In the genomic region with DNA sequence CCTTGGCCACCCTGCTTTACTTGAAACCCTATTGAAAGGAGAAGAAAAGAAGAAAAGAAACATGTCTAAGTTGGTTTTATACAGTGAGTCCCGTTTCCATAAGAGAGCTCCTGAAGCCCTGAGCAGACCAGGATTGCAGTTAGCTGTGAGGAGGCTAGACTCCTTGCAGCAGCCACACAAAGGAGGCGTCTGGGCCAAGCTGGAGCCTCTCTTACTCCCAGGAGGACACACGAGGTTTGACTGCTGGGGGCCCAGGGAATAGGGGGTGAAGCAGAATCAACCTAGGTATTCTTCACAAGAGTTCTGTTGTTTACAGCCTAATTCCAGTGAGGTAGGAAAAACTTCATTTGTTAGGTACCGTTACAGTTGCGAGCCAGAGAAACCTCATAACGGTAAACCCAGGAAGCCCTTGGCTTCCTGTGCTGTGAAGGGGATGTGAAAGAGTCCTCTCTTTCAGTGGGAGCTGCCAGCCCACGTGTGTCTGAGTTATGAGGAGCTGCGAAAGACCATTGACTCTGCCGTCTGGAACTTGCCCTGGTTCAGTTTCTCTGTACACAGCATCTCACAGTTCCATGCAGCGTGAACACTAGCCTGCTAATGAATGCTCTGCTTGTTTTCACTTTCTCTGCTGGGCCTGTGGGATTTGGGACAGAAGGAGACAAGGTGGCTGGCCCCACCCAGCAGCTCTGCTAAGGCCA, we compare ENCODE assay signal across 14 mouse cellular contexts. TPM values are rescaled to one million over a fixed set of nuclear protein-coding genes. Genes with fewer than 3 reads are reported as not detected.
DNase-seq lines count a peak whose midpoint lies in the region; ATAC-seq and TF ChIP-seq lines count a peak whose summit lies in the region.
"Had no signal": no experiment of that assay in that cellular context is flagged by ENCODE, and none has a peak within 500 bp of the region (broad histone marks: within the 10 kb centered on the region; RNA-seq: fewer than 3 reads in every experiment).

No protein-coding gene starts in this region.

- WGBS in heart, embryonic 11.5 days (ENCODE audit: insufficient replicate concordance): 65% methylated on average over 10 of the region's 10 CpGs
- WGBS in lung, embryonic 14.5 days: 49% methylated on average over 10 of the region's 10 CpGs
- 60% methylated on average over 10 of the region's 10 CpGs for WGBS in olfactory bulb, adult 2 months

- 0 out of 2 replicates have a peak, but pooled peaks cover 6% of the 10 kb centered on the region for H3K4me1 ChIP-seq in heart, embryonic 11.5 days (ENCODE audit: control insufficient read depth, insufficient read depth, low read length)
- H3K4me1 ChIP-seq in lung, embryonic 14.5 days (ENCODE audit: insufficient read depth): 0 out of 2 replicates have a peak, but pooled peaks cover 3% of the 10 kb centered on the region
- peaks cover 3% of the 10 kb centered on the region for H3K4me1 ChIP-seq in olfactory bulb, adult 2 months (ENCODE audit: control insufficient read depth, insufficient read depth, low read length)
- H3K4me1 ChIP-seq: forebrain, embryonic 13.5 days had no signal

- H3K27ac ChIP-seq in heart, embryonic 11.5 days (ENCODE audit: low read depth, low read length): peak overlapping the region; percentile 29; the same call in 1 of the 2 replicates
- no peak overlapping the region; the same call in 1 of the 2 replicates for H3K27ac ChIP-seq in lung, embryonic 14.5 days (ENCODE audit: low read depth)
- peak overlapping the region; percentile 29; the same call in 1 of the 2 replicates for H3K27ac ChIP-seq in olfactory bulb, adult 2 months (ENCODE audit: insufficient read depth, low read depth, low read length)
- H3K27ac ChIP-seq: forebrain, embryonic 13.5 days; heart, adult 2 months had no signal

- no peak overlapping the region for H3K4me2 ChIP-seq in heart, embryonic 11.5 days
- no peak overlapping the region for H3K4me2 ChIP-seq in lung, embryonic 14.5 days
- H3K4me2 ChIP-seq: forebrain, embryonic 13.5 days had no signal

- no peaks in the 10 kb centered on the region for H3K9me3 ChIP-seq in heart, embryonic 11.5 days (replicated peaks; ENCODE audit: control insufficient read depth, low read length)
- no peaks in the 10 kb centered on the region for H3K9me3 ChIP-seq in lung, embryonic 14.5 days (ENCODE audit: low read depth, low read length)
- H3K9me3 ChIP-seq: forebrain, embryonic 13.5 days had no signal

- no peak overlapping the region for H3K4me3 ChIP-seq in heart, embryonic 11.5 days (ENCODE audit: low read depth, low read length)
- no peak overlapping the region for H3K4me3 ChIP-seq in lung, embryonic 14.5 days (ENCODE audit: low read depth, low read length)
- H3K4me3 ChIP-seq in olfactory bulb, adult 2 months (ENCODE audit: insufficient read depth, low read depth, low read length): no peak overlapping the region
- H3K4me3 ChIP-seq: forebrain, embryonic 13.5 days; heart, adult 2 months; myocyte had no signal

- intact Hi-C loops in heart, postnatal 14 days (cut with DNase I): loop anchor here (5.0 kb wide), 1 partner anchor 75 kb away; no protein-coding TSS in a partner anchor
- intact Hi-C loops in left cerebral cortex, postnatal 10 days (cut with DNase I): no loop called here

- TF ChIP-seq CTCF in lung, embryonic 14.5 days (IDR thresholded peaks at IDR 0.05; ENCODE audit: low read depth): no peak
- no peak for TF ChIP-seq CTCF in olfactory bulb, adult 2 months (IDR thresholded peaks at IDR 0.05; ENCODE audit: insufficient read depth, low read depth, low read length)

- TF ChIP-seq POLR2A in olfactory bulb, adult 2 months (IDR thresholded peaks at IDR 0.05; ENCODE audit: insufficient read depth, low read depth, low read length): no peak

- no peaks in the 10 kb centered on the region; the same call in 1 of the 2 replicates for H3K36me3 ChIP-seq in heart, embryonic 11.5 days (ENCODE audit: control insufficient read depth, insufficient read depth, low read length)
- H3K36me3 ChIP-seq in lung, embryonic 14.5 days (ENCODE audit: insufficient read depth): peaks cover 2% of the 10 kb centered on the region; the same call in 1 of the 2 replicates

- 0 out of 2 replicates have a peak overlapping the region, but pooled peaks have one; percentile 22 for H3K9ac ChIP-seq in heart, embryonic 11.5 days (ENCODE audit: low read depth, low read length)
- H3K9ac ChIP-seq in lung, embryonic 14.5 days: peak overlapping the region; percentile 2; the same call in 1 of the 2 replicates
- H3K9ac ChIP-seq: forebrain, embryonic 13.5 days had no signal

- ATAC-seq in heart, embryonic 11.5 days (replicated peaks; ENCODE audit: insufficient number of reproducible peaks, low FRiP score, low TSS enrichment): no peak
- no peak for ATAC-seq in lung, embryonic 14.5 days (ENCODE audit: insufficient read depth)
- ATAC-seq: forebrain, embryonic 13.5 days had no signal

- DNase-seq in heart, postnatal 14 days: no peak
- DNase-seq in lung, embryonic 14.5 days: no peak
- no peak for DNase-seq in lung, postnatal 36 days
- peak; percentile 74 for DNase-seq in fibroblast of lung, adult 2 months (ENCODE audit: low read depth)
- no peak for DNase-seq in left cerebral cortex, postnatal 10 days (ENCODE audit: extremely low spot score in 1 of 2, low spot score in 2 of 2)
- no peak for DNase-seq in testis, postnatal 14 days (ENCODE audit: low spot score)
- DNase-seq: heart, adult 2 months; kidney, adult 11 months; lung, postnatal 4 days; retina, postnatal 1 day had no signal

- H3K27me3 ChIP-seq in heart, embryonic 11.5 days (ENCODE audit: control insufficient read depth, insufficient read depth, low read length): no peaks in the 10 kb centered on the region
- no peaks in the 10 kb centered on the region for H3K27me3 ChIP-seq in lung, embryonic 14.5 days (ENCODE audit: insufficient read depth, low read length)
- H3K27me3 ChIP-seq: forebrain, embryonic 13.5 days had no signal

RNA-seq across cellular contexts. Expression of gene Wwp2, which starts 36.4 kb away (rescaled TPM):
- polyA plus RNA-seq in heart, embryonic 11.5 days (2014; fragmentation: Nextera tagmentation; extraction: Ambion mirVana): 34.6 and 35.2 TPM in 2 replicates
- total RNA-seq in heart, postnatal 14 days (2021): 10 to 100 TPM; 18.3 to 22.0 TPM
- polyA plus RNA-seq in lung, embryonic 14.5 days (2014; fragmentation: Nextera tagmentation; extraction: Ambion mirVana): 47.7 and 48.2 TPM in 2 replicates
- 146 TPM in 1 of 2 replicates, not detected in the other for polyA plus RNA-seq in olfactory bulb, adult 2 months (2012; ENCODE audit: insufficient read depth, insufficient read length, low replicate concordance, missing spikeins)
- total RNA-seq in left cerebral cortex, postnatal 10 days (2021): 10 to 100 TPM; 34.8 to 36.1 TPM

RNA-seq across cellular contexts. Expression of gene Nob1, which starts 47.7 kb away (rescaled TPM):
- 48.4 and 48.8 TPM in 2 replicates for polyA plus RNA-seq in heart, embryonic 11.5 days (2014; fragmentation: Nextera tagmentation; extraction: Ambion mirVana)
- total RNA-seq in heart, postnatal 14 days (2021): 10 to 100 TPM; 20.4 to 25.2 TPM
- 73.9 and 82.0 TPM in 2 replicates for polyA plus RNA-seq in lung, embryonic 14.5 days (2014; fragmentation: Nextera tagmentation; extraction: Ambion mirVana)
- not detected in 2 replicates for polyA plus RNA-seq in olfactory bulb, adult 2 months (2012; ENCODE audit: insufficient read depth, insufficient read length, low replicate concordance, missing spikeins)
- 10 to 100 TPM; 32.7 to 38.0 TPM for total RNA-seq in left cerebral cortex, postnatal 10 days (2021)

Comparison
In these comparisons a context has a peak if more than half of its experiments do, and no peak if none do; other contexts are left out.
1. RNA of gene Nob1, which starts 47.7 kb away (polyA plus RNA-seq): 73.9 to 82.0 TPM in lung, embryonic 14.5 days and 48.4 to 48.8 TPM in heart, embryonic 11.5 days; not detected in olfactory bulb, adult 2 months; every median in the first group is over 10 times any median in the second.